Mouse (Mus musculus) intestine, postnatal 0 days (tissue): ENCODE data around the gene Arhgef3. TPM values are rescaled to one million over a fixed set of nuclear protein-coding genes. Genes with fewer than 3 reads are reported as not detected.
"Not testable (repeated sequence)": the region's sequence is repeated elsewhere in the genome, so short reads cannot be mapped to it uniquely, and the experiment has no call there.

Experiments used
- ATAC-seq: fragments of 200-750 bp; cut with Nextera tagmentation; 2 replicates; pipeline ENCODE4 v1.8.0; 2017; ENCODE audit warnings: mild to moderate bottlenecking, moderate TSS enrichment, moderate library complexity
- H3K27ac ChIP-seq: fragments of 300-500 bp; sonication (generic); 2 replicates; pipeline ENCODE4 v1.5.1; 2014; ENCODE audit warnings: mild to moderate bottlenecking, low read depth, low read length, moderate library complexity
- H3K27me3 ChIP-seq: fragments of 300-500 bp; sonication (generic); replicated peaks from 2 replicates; pipeline ENCODE4 v1.6.1; 2014; ENCODE audit warnings: low read length, mixed read lengths; ENCODE audit not compliant: control insufficient read depth, insufficient read depth
- H3K36me3 ChIP-seq: fragments of 300-500 bp; sonication (generic); 2 replicates; pipeline ENCODE4 v1.6.1; 2014; ENCODE audit warnings: mild to moderate bottlenecking, moderate library complexity; ENCODE audit not compliant: control insufficient read depth, insufficient read depth
- H3K4me1 ChIP-seq: fragments of 300-500 bp; sonication (generic); replicated peaks from 2 replicates; pipeline ENCODE4 v1.6.1; 2014; ENCODE audit warnings: antibody characterized with exemption, low read length, mixed read lengths; ENCODE audit not compliant: control insufficient read depth, insufficient read depth
- H3K4me2 ChIP-seq: fragments of 300-500 bp; sonication (generic); replicated peaks from 2 replicates; pipeline ENCODE4 v1.6.1; 2014; ENCODE audit warnings: low read depth, mild to moderate bottlenecking, moderate library complexity
- H3K4me3 ChIP-seq: fragments of 300-500 bp; sonication (generic); 2 replicates; pipeline ENCODE4 v1.5.1; 2014; ENCODE audit warnings: low read depth, low read length
- H3K9ac ChIP-seq: fragments of 300-500 bp; sonication (generic); 2 replicates; pipeline ENCODE4 v1.6.1; 2014; ENCODE audit warnings: mild to moderate bottlenecking, low read depth, low read length
- H3K9me3 ChIP-seq: fragments of 300-500 bp; sonication (generic); 2 replicates; pipeline ENCODE4 v1.6.1; 2016; ENCODE audit warnings: mixed run types; ENCODE audit not compliant: control insufficient read depth
- CTCF ChIP-seq: sonication (generic); IDR thresholded peaks from 2 replicates; pipeline ENCODE4 v1.5.1; 2016; ENCODE audit warnings: low read depth, mild to moderate bottlenecking, control low read depth, antibody characterized with exemption, moderate library complexity
- WGBS: fragments of 180-500 bp; shearing (Covaris S2); extraction: QIAGEN DNeasy Blood & Tissue Kit; methylation state at CpG from one replicate; pipeline ENCODE4 v1.1.7; 2014; 5-methylcytosine and 5-hydroxymethylcytosine counted together
- polyA plus RNA-seq: library from polyadenylated mRNA; unstranded; fragments of >200 nt; fragmentation: Nextera tagmentation; extraction: Ambion mirVana; gene quantifications from 2 replicates; pipeline ENCODE4 v1.2.1, GENCODE M21; 2015

Arhgef3 gene
- polyA plus RNA-seq, 1 experiment from 2014 or later = 12.2 TPM

DNA sequence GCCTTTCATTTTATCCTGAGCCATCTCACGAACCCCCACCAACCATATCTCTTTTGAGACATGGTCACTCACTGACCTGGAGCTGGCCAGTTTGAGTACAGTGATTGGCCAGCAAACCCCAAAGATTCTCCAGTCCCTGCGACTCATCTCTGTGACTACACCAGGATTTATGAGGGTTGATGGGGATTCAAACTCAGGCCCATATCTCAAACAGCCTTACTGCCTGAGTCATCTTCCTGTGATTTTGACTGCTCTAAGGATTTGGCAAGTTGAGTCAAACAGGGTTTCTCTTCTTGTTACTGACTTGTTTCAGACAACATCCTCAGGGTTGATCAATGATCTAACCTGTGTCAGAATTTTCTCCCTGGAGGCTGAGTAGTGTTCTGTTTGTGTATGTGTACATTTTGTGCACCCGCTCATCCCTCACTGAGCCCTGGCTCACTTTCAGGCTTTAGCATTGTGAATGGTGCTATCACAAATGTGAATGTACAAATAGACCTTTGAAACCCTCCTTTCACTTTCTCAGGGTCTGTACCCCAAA, 124.9 kb downstream of the Arhgef3 start:
- Histone ChIP-seq H3K27me3 (no peaks in the 10 kb centered on the region), H3K27ac (no peak overlapping the region), H3K9ac (no peak overlapping the region), H3K4me1 (no peaks in the 10 kb centered on the region), H3K36me3 (no peaks in the 10 kb centered on the region), H3K9me3 (no peaks in the 10 kb centered on the region), H3K4me3 (no peak overlapping the region), H3K4me2 (no peak overlapping the region)
- 74% methylated on average over 3 of the region's 3 CpGs for WGBS
- ATAC-seq = no peak
- TF ChIP-seq CTCF = no peak

DNA sequence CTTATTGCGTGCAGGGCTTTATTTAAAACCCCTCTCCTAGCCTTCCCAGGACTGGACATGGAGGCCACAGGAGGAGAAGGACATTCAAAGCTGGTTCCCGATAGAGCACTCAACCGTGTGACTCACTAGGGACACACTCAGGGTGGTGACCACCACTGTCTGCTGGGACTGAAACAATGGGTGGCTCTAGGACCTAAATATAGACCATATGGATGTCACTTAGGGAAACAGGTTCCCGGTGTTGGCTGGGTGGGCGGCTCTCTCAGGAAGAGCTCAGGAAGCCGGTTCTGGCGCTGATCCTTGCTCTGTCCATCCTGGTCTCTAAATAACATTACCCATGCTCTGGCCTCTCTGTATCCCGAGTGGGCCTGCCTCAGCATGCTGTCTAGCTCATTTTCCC, 127.6 kb downstream of the Arhgef3 start:
- WGBS = 85% methylated on average over 8 of the region's 8 CpGs
- Histone ChIP-seq H3K9ac (no peak overlapping the region), H3K27me3 (no peaks in the 10 kb centered on the region), H3K27ac (no peak overlapping the region), H3K4me2 (no peak overlapping the region), H3K36me3 (no peaks in the 10 kb centered on the region), H3K4me1 (no peaks in the 10 kb centered on the region), H3K9me3 (no peaks in the 10 kb centered on the region), H3K4me3 (no peak overlapping the region)
- no peak for TF ChIP-seq CTCF
- ATAC-seq = no peak

DNA sequence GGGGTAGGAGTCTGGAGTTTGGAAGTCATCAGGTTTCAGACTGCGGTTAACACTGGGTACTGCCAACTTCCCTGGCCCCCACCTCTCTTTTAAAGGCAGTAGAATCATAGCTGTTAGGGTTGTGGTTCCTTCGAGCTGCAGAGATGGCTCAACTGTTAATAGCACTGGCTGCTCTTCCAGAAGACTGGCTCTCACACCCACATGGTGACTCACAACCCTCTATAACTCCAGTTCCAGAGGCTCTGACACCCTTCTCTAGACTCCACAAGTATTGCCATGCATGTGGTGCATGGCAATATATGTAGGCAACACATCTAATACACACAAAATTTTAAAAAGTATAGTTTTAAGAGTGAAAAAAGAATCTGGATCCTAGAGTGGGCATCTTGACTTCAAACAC, 128.1 kb downstream of the Arhgef3 start:
- Histone ChIP-seq H3K9me3 (no peaks in the 10 kb centered on the region), H3K4me2 (no peak overlapping the region), H3K27me3 (no peaks in the 10 kb centered on the region), H3K36me3 (no peaks in the 10 kb centered on the region), H3K9ac (no peak overlapping the region), H3K27ac (no peak overlapping the region), H3K4me1 (no peaks in the 10 kb centered on the region), H3K4me3 (no peak overlapping the region)
- no peak for TF ChIP-seq CTCF
- 77% methylated on average over 2 of the region's 2 CpGs for WGBS
- ATAC-seq = no peak

DNA sequence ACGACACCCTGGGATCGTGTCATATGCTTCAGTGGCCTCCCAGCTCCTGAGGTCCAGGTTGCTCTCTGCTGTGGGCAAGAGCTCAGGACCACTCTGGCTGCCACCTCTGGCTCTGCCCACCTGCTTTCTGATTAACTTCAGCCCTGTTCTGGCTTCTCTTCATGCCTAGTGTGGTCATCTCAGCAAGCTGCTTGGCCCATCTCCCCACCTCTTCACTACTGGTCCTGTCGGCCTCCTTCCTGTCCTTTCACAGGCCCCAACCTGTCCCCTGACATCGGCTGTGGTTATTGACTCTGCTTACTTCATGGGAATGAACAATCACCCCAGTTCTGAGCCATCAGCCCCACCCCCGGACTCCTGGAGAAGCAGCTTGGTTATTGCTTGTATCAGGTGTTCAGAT, 128.9 kb downstream of the Arhgef3 start:
- no peak for TF ChIP-seq CTCF
- Histone ChIP-seq H3K4me1 (no peaks in the 10 kb centered on the region), H3K9ac (no peak overlapping the region), H3K9me3 (no peaks in the 10 kb centered on the region), H3K27me3 (no peaks in the 10 kb centered on the region), H3K36me3 (no peaks in the 10 kb centered on the region), H3K4me2 (no peak overlapping the region), H3K27ac (no peak overlapping the region), H3K4me3 (no peak overlapping the region)
- WGBS = 75% methylated on average over 5 of the region's 5 CpGs
- ATAC-seq = no peak

DNA sequence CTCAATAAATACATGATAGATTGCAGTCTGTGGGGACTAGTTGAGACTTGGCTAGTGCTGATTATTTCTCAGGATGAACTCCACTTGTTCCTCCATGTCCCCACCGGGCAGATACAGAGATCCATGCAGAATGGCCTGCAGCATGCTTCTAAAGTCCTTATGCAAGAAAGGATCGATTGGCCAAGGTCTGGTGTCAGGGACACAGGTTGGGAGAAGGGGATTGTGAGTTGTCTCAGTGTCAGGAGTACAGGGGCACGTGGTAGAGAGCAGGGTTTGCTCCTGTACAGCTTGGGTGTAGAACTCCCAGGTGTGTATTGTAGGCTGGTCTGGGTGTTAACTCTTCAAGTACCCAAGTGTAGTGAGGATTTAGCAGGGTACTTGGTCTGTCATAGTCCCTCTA, 130.2 kb downstream of the Arhgef3 start:
- H3K4me1 ChIP-seq = no peaks in the 10 kb centered on the region
- no peaks in the 10 kb centered on the region for H3K36me3 ChIP-seq
- no peak for ATAC-seq
- 61% methylated on average over 3 of the region's 3 CpGs for WGBS
- no peak overlapping the region for H3K27ac ChIP-seq
- no peaks in the 10 kb centered on the region for H3K27me3 ChIP-seq
- H3K4me2 ChIP-seq = no peak overlapping the region
- no peak overlapping the region for H3K4me3 ChIP-seq
- H3K9ac ChIP-seq = no peak overlapping the region
- no peaks in the 10 kb centered on the region for H3K9me3 ChIP-seq
- no peak for TF ChIP-seq CTCF

DNA sequence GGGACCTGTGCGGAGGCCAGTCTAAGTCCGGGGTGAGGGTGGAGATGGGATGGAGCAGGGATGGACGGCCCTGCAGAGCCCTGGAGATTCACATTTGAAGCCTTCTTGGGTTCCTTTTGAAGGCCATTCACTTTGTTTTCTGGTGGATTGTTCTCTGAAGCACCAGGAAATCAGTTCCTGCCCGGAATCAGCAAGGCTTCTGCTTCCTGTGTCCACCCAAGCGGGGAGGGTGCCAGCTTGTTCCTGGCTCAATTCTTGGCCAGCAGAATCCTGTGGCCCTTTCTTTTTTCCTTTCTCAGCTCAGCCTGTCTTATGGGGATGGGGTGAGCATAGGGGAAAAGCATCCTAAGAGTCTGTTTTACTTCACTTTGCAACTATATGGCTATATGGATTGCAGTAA, 131.7 kb downstream of the Arhgef3 start:
- no peak for TF ChIP-seq CTCF
- H3K4me3 ChIP-seq = no peak overlapping the region
- no peak for ATAC-seq
- no peaks in the 10 kb centered on the region for H3K9me3 ChIP-seq
- 86% methylated on average over 5 of the region's 5 CpGs for WGBS
- H3K27ac ChIP-seq = no peak overlapping the region
- no peak overlapping the region for H3K4me2 ChIP-seq
- H3K36me3 ChIP-seq = no peaks in the 10 kb centered on the region
- no peaks in the 10 kb centered on the region for H3K27me3 ChIP-seq
- no peaks in the 10 kb centered on the region for H3K4me1 ChIP-seq
- no peak overlapping the region for H3K9ac ChIP-seq

DNA sequence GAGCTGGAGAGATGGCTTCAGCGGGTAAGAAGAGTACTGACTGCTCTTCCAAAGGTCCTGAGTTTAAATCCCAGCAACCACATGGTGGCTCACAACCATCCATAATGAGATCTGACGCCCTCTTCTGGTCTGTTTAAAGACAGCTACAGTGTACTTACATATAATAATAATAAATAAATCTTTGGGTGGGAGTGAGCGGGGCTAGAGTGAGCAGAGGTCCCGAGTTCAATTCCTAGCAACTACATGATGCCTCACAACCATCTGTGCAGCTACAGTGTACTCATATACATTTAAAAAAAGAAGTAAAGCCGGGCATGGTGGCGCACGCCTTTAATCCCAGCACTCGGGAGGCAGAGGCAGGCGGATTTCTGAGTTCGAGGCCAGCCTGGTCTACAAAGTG, 132.2 kb downstream of the Arhgef3 start:
- not testable (repeated sequence) for H3K36me3 ChIP-seq, H3K4me1 ChIP-seq, ATAC-seq, H3K4me3 ChIP-seq, H3K27ac ChIP-seq, H3K27me3 ChIP-seq, H3K4me2 ChIP-seq, H3K9me3 ChIP-seq, H3K9ac ChIP-seq
- WGBS = 93% methylated on average over 10 of the region's 10 CpGs
